ENCODE assay signal across 8 mouse cellular contexts in genomic region chr15:32243824-32244223, GRCm38 (mm10). TPM values are rescaled to one million over a fixed set of nuclear protein-coding genes. Genes with fewer than 3 reads are reported as not detected.
A peak's percentile ranks its signal among the peaks of the same experiment; 100 is the strongest.
DNase-seq lines count a peak whose midpoint lies in the region; ATAC-seq and TF ChIP-seq lines count a peak whose summit lies in the region.

No protein-coding gene starts in this region.

- peak overlapping the region; percentile 99 for H3K4me2 ChIP-seq in liver, embryonic 11.5 days
- H3K4me2 ChIP-seq in stomach, postnatal 0 days (replicated peaks; ENCODE audit: low read depth) = peak overlapping the region; percentile 68

- no peak for TF ChIP-seq POLR2A in testis, adult 2 months (IDR thresholded peaks at IDR 0.05; ENCODE audit: control insufficient read depth, low read depth, low read length)

- H3K9ac ChIP-seq in liver, embryonic 11.5 days (ENCODE audit: low read depth, low read length) = peak overlapping the region; percentile 55
- peak overlapping the region; percentile 74 for H3K9ac ChIP-seq in stomach, postnatal 0 days (ENCODE audit: low read length)

- 51% methylated on average over 7 of the region's 7 CpGs for WGBS in liver, embryonic 11.5 days
- WGBS in stomach, postnatal 0 days = 25% methylated on average over 7 of the region's 7 CpGs

- DNase-seq in testis, postnatal 14 days (ENCODE audit: low spot score) = no peak
- no peak for DNase-seq in liver, embryonic 11.5 days (ENCODE audit: low spot score)
- no peak for DNase-seq in stomach, postnatal 0 days (ENCODE audit: low spot score)
- DNase-seq in layer of hippocampus, adult 11-12 months (ENCODE audit: low spot score) = no peak
- no peak for DNase-seq in layer of hippocampus, adult 9-10 months (ENCODE audit: low spot score)

- peaks cover 21% of the 10 kb centered on the region for H3K27me3 ChIP-seq in erythroblast, embryonic 14.5 days (ENCODE audit: control insufficient read depth)
- no peaks in the 10 kb centered on the region for H3K27me3 ChIP-seq in testis, adult 2 months (ENCODE audit: control insufficient read depth, insufficient read depth, low read length)
- peaks cover 4% of the 10 kb centered on the region; the same call in 1 of the 2 replicates for H3K27me3 ChIP-seq in liver, embryonic 11.5 days (replicated peaks; ENCODE audit: control insufficient read depth, insufficient read depth, low read length)
- no peaks in the 10 kb centered on the region for H3K27me3 ChIP-seq in stomach, postnatal 0 days (ENCODE audit: control insufficient read depth, insufficient read depth, low read length)

- H3K36me3 ChIP-seq in erythroblast, embryonic 14.5 days (ENCODE audit: control insufficient read depth) = no peaks in the 10 kb centered on the region
- no peaks in the 10 kb centered on the region for H3K36me3 ChIP-seq in testis, adult 2 months (ENCODE audit: control insufficient read depth, insufficient read depth, low read length)
- no peaks in the 10 kb centered on the region for H3K36me3 ChIP-seq in liver, embryonic 11.5 days (ENCODE audit: control insufficient read depth, insufficient read depth, low read length)
- H3K36me3 ChIP-seq in stomach, postnatal 0 days (ENCODE audit: control insufficient read depth, insufficient read depth, low read length) = 0 out of 2 replicates have a peak, but pooled peaks cover 4% of the 10 kb centered on the region

- H3K27ac ChIP-seq in testis, adult 2 months (ENCODE audit: control insufficient read depth, insufficient read depth, low read depth, low read length) = peak overlapping the region; percentile 66
- no peak overlapping the region for H3K27ac ChIP-seq in liver, embryonic 11.5 days (ENCODE audit: low read depth, low read length)
- H3K27ac ChIP-seq in stomach, postnatal 0 days (replicated peaks) = peak overlapping the region; percentile 79

- no peak for TF ChIP-seq CTCF in testis, adult 2 months (IDR thresholded peaks at IDR 0.05; ENCODE audit: control insufficient read depth, insufficient read depth, insufficient replicate concordance, low read depth, low read length)
- no peak for TF ChIP-seq CTCF in stomach, postnatal 0 days (IDR thresholded peaks at IDR 0.05; ENCODE audit: low read depth)

- no peaks in the 10 kb centered on the region for H3K9me3 ChIP-seq in erythroblast, embryonic 14.5 days (ENCODE audit: control insufficient read depth, low read length)
- no peaks in the 10 kb centered on the region for H3K9me3 ChIP-seq in liver, embryonic 11.5 days (ENCODE audit: control insufficient read depth, low read length)
- no peaks in the 10 kb centered on the region for H3K9me3 ChIP-seq in stomach, postnatal 0 days (ENCODE audit: control insufficient read depth, low read length)

- peaks cover 4% of the 10 kb centered on the region for H3K4me1 ChIP-seq in erythroblast, embryonic 14.5 days (ENCODE audit: control insufficient read depth)
- peaks cover 17% of the 10 kb centered on the region for H3K4me1 ChIP-seq in testis, adult 2 months (ENCODE audit: control insufficient read depth, insufficient read depth, low read length)
- peaks cover 4% of the 10 kb centered on the region; the same call in 1 of the 2 replicates for H3K4me1 ChIP-seq in liver, embryonic 11.5 days (replicated peaks; ENCODE audit: control insufficient read depth, insufficient read depth, low read length)
- H3K4me1 ChIP-seq in stomach, postnatal 0 days (replicated peaks; ENCODE audit: control insufficient read depth, insufficient read depth) = no peaks in the 10 kb centered on the region

- ATAC-seq in erythroblast, adult 5-6 weeks (replicated peaks; ENCODE audit: low FRiP score, poor library complexity, severe bottlenecking) = no peak
- no peak for ATAC-seq in liver, embryonic 11.5 days (replicated peaks; ENCODE audit: low FRiP score)
- ATAC-seq in stomach, postnatal 0 days (ENCODE audit: low FRiP score, low TSS enrichment) = no peak

- H3K4me3 ChIP-seq in erythroblast, embryonic 14.5 days (replicated peaks) = peak overlapping the region; percentile 45
- H3K4me3 ChIP-seq in testis, adult 2 months (ENCODE audit: control insufficient read depth, low read depth, low read length) = peak overlapping the region; percentile 82
- H3K4me3 ChIP-seq in liver, embryonic 11.5 days (ENCODE audit: low read depth, low read length) = peak overlapping the region; percentile 60
- peak overlapping the region; percentile 62 for H3K4me3 ChIP-seq in stomach, postnatal 0 days (ENCODE audit: low read depth, low read length)

- no peak for TF ChIP-seq EP300 in stomach, postnatal 0 days (optimal IDR thresholded peaks at IDR 0.05)

RNA-seq across cellular contexts. Expression of gene Sema5a, which starts 0.8 kb away (rescaled TPM):
- polyA plus RNA-seq in erythroblast, embryonic 14.5 days (2012) = not detected in 2 replicates
- total RNA-seq in erythroblast, adult 5-6 weeks (2015; ENCODE audit: low replicate concordance) = not detected in 2 replicates
- 1.3 TPM in 1 of 2 replicates, not detected in the other for total RNA-seq in erythroblast, adult 5-6 weeks (2017; ENCODE audit: low replicate concordance)
- polyA plus RNA-seq in testis, adult 2 months (2012; rRNA removed) = 3.6 and 4.5 TPM in 2 replicates
- 4.3 and 4.4 TPM in 2 replicates for polyA plus RNA-seq in liver, embryonic 11.5 days (2014; fragmentation: Nextera tagmentation; extraction: Ambion mirVana)
- 5.5 and 6.2 TPM in 2 replicates for polyA plus RNA-seq in stomach, postnatal 0 days (2015; fragmentation: Nextera tagmentation; extraction: Ambion mirVana)
